Mouse (Mus musculus) erythroblast, embryonic 14.5 days (primary cell): ENCODE data around the gene Col18a1.

Source experiments
- GATA1 ChIP-seq: IDR thresholded peaks from 2 replicates; pipeline ENCODE4 v1.6.1; 2012; ENCODE audit warnings: low read length, inconsistent platforms, mixed read lengths
- TAL1 ChIP-seq: IDR thresholded peaks from 3 replicates; pipeline ENCODE4 v1.6.1; 2012; ENCODE audit warnings: low read length, inconsistent platforms, mixed read lengths

GRCm38 (mm10) chr10:77021399-77022052, 144.8 kb downstream of the Col18a1 start:
- TF ChIP-seq TAL1 (no peak), GATA1 (no peak)
